Mouse (Mus musculus) brain, adult 10 weeks (tissue): Measurements from ENCODE around the gene Pcnx4. TPM values are rescaled to one million over a fixed set of nuclear protein-coding genes. Genes with fewer than 3 reads are reported as not detected.

Experiments used
- polyA plus RNA-seq: library from polyadenylated mRNA; stranded (reverse); fragments of 350-450 nt; fragmentation: Illumina TruSeq; extraction: RNeasy Lipid Tissue Mini Kit (QIAGEN cat#74804); gene quantifications from one replicate; pipeline ENCODE4 v1.2.3, GENCODE M21; 2015; ENCODE audit warnings: low read depth, low replicate concordance

The Pcnx4 gene
- 23.5 TPM for polyA plus RNA-seq

GRCm38 (mm10) chr12:72536021-72536597, at the start of gene Pcnx4:
Gene Pcnx4 (plus strand): TSS chr12:72536383.

Other genes starting within 250 kb of the Pcnx4 start
- gene Rtn1, start 127.3 kb upstream of the Pcnx4 start, polyA plus RNA-seq = 1,314 TPM
- gene Lrrc9, start 94.5 kb upstream of the Pcnx4 start, polyA plus RNA-seq = 1.7 TPM
- not detected for gene Gm4756, start 113.3 kb downstream of the Pcnx4 start, polyA plus RNA-seq
- 47.6 TPM for gene Dhrs7, start 128.5 kb downstream of the Pcnx4 start, polyA plus RNA-seq
- 278 TPM for gene Ppm1a, start 221.1 kb downstream of the Pcnx4 start, polyA plus RNA-seq